Comparison of ENCODE assay signal across 8 mouse cellular contexts in the genomic region with DNA sequence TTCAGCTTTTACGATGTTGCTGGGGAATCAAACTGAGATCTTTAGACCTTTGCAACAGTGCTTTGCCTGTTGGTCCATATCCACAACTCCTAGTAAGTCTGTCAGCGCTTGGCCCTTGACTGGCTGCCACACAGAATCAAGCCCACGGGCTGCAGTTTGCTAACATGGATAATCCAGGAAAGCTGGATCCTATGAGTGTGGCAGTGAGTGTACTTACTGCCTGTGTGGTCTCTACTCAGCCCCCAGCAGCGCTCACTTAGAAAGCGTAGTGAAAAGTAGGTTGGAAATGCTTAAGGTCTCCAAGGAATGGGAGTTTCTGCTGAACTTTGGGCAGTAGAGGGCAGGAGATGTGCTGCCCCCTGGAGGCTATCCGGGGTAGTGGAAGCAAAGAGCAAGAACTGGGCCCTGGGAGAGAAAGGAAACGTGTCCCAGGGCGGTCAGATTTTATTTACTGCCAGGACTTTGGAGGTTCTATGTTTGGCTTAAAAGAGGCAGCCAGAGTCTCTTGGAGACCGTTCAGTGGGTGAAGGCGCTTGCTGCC. TPM values are rescaled to one million over a fixed set of nuclear protein-coding genes. Genes with fewer than 3 reads are reported as not detected.
A peak's percentile ranks its signal among the peaks of the same experiment; 100 is the strongest.
DNase-seq lines count a peak whose midpoint lies in the region; TF ChIP-seq lines count a peak whose summit lies in the region.
"Had no signal": no experiment of that assay in that cellular context is flagged by ENCODE, and none has a peak within 500 bp of the region (broad histone marks: within the 10 kb centered on the region; RNA-seq: fewer than 3 reads in every experiment).

No protein-coding gene starts in this region.

- DNase-seq in right cerebral cortex, postnatal 4 days = peak; percentile 22
- DNase-seq in right cerebral cortex, postnatal 25 days = no peak
- peak; percentile 77 to 80 for DNase-seq in adrenal gland, adult 18-20 months (ENCODE audit: low spot score in 2 of 2)
- peak; percentile 61 to 84 for DNase-seq in kidney, adult 8-10 months
- DNase-seq in lung, adult 2 months = peak; percentile 78
- DNase-seq in spleen, postnatal 14 days (ENCODE audit: low spot score in 2 of 2) = peak; percentile 42 to 62

- TF ChIP-seq CTCF in cortical plate, adult 2 months (IDR thresholded peaks at IDR 0.05; ENCODE audit: extremely low read depth, insufficient read depth, low read length) = peak; percentile 52
- TF ChIP-seq CTCF in lung, adult 2 months (IDR thresholded peaks at IDR 0.05; ENCODE audit: insufficient read depth, low read length) = peak; percentile 93

- no peaks in the 10 kb centered on the region for H3K4me1 ChIP-seq in cortical plate, adult 2 months (ENCODE audit: control insufficient read depth, insufficient read depth, low read length)
- H3K4me1 ChIP-seq in lung, adult 2 months (ENCODE audit: control insufficient read depth, insufficient read depth, low read length) = no peaks in the 10 kb centered on the region

- no peak overlapping the region for H3K4me3 ChIP-seq in cortical plate, adult 2 months (ENCODE audit: insufficient read depth, low read length)
- H3K4me3 ChIP-seq in lung, adult 2 months (replicated peaks; ENCODE audit: extremely low read depth, low read depth, low read length) = no peak overlapping the region
- H3K4me3 ChIP-seq: heart, embryonic 15.5 days had no signal

- TF ChIP-seq POLR2A in cortical plate, adult 2 months (IDR thresholded peaks at IDR 0.05; ENCODE audit: extremely low read depth, insufficient read depth, low read length) = no peak
- TF ChIP-seq POLR2A in lung, adult 2 months (IDR thresholded peaks at IDR 0.05; ENCODE audit: borderline replicate concordance, extremely low read depth, low read depth, low read length) = no peak

- no peak overlapping the region for H3K27ac ChIP-seq in cortical plate, adult 2 months (ENCODE audit: insufficient read depth, low read length)
- H3K27ac ChIP-seq: heart, embryonic 15.5 days had no signal

- 49% methylated on average over 10 of the region's 10 CpGs for whole genome bisulfite sequencing in lung, adult 2 months

RNA-seq across cellular contexts. Expression of gene Manba, which starts 20.0 kb away (rescaled TPM):
- total RNA-seq in adrenal gland, adult 18-20 months (2021) = 10 to 100 TPM; 10.9 to 11.7 TPM
- polyA plus RNA-seq in cortical plate, adult 2 months (2012; rRNA removed) = 4.9 and 5.5 TPM in 2 replicates
- polyA plus RNA-seq in lung, adult 2 months (2012; rRNA removed) = 6.3 and 9.8 TPM in 2 replicates
